Mouse (Mus musculus): ENCODE measurements around the gene Pilrb2. TPM values are rescaled to one million over a fixed set of nuclear protein-coding genes. Genes with fewer than 3 reads are reported as not detected.

Pilrb2 gene
- not detected for polyA plus RNA-seq (2014; fragmentation: Illumina TruSeq; extraction: RNeasy Lipid Tissue Mini Kit (QIAGEN cat#74804); ENCODE audit: low read depth, low replicate concordance)

GRCm38 (mm10) chr5:137871644-137872380 lies at the start of gene Pilrb2:
TSS of gene Pilrb2 (minus strand) at chr5:137871815.

GRCm38 (mm10) chr5:137857960-137858710 lies 13.5 kb downstream of the Pilrb2 start, which contains the start of gene Pilrb1:
TSS of gene Pilrb1 (minus strand) at chr5:137858106.

DNA sequence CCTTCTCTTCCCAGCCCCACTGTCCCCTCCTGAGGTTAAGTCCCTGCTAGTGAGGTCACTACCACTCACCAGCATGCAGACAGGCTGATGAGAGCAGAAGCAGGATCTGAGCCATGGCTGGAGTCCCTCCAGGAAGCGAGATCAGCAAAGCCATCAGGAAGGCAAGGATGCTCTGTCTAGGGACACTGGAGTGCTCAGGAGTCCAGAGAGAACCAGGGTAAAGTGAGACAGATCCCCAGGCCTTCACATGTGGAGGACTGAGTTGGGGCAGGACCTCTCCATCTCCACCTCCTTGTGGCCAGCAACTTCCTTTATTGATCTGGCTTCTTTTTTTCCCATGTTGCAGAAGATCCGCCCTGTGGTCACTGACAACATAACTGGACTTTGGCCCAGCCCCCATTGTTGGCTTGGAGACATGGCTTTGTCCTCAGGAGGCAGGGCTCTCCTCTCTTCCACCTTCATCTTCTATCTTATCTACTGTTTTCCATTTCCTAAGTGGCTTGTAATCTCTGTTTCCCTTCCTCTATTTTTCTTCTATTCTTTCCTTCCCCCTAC lies 35.6 kb downstream of the Pilrb2 start, which contains the start of gene Pilra:
Gene Pilra (minus strand): TSS at position 316 of the 555 bp plus-strand sequence.

Other genes starting within 250 kb of the Pilrb2 start
- gene Fbxo24, start 242.8 kb downstream of the Pilrb2 start, polyA plus RNA-seq (2014; fragmentation: Illumina TruSeq; extraction: RNeasy Lipid Tissue Mini Kit (QIAGEN cat#74804); ENCODE audit: low read depth, low replicate concordance): not detected
- 0.85 TPM for gene Lrch4, start 242.7 kb downstream of the Pilrb2 start, polyA plus RNA-seq (2014; fragmentation: Illumina TruSeq; extraction: RNeasy Lipid Tissue Mini Kit (QIAGEN cat#74804); ENCODE audit: low read depth, low replicate concordance)
- not detected for gene Gm20605, start 242.6 kb downstream of the Pilrb2 start, polyA plus RNA-seq (2014; fragmentation: Illumina TruSeq; extraction: RNeasy Lipid Tissue Mini Kit (QIAGEN cat#74804); ENCODE audit: low read depth, low replicate concordance)
- gene Sap25, start 230.5 kb downstream of the Pilrb2 start, polyA plus RNA-seq (2014; fragmentation: Illumina TruSeq; extraction: RNeasy Lipid Tissue Mini Kit (QIAGEN cat#74804); ENCODE audit: low read depth, low replicate concordance): not detected
- not detected for gene Irs3, start 226.1 kb downstream of the Pilrb2 start, polyA plus RNA-seq (2014; fragmentation: Illumina TruSeq; extraction: RNeasy Lipid Tissue Mini Kit (QIAGEN cat#74804); ENCODE audit: low read depth, low replicate concordance)
- gene Agfg2, start 187.1 kb downstream of the Pilrb2 start, polyA plus RNA-seq (2014; fragmentation: Illumina TruSeq; extraction: RNeasy Lipid Tissue Mini Kit (QIAGEN cat#74804); ENCODE audit: low read depth, low replicate concordance): 11.3 TPM
- gene Nyap1, start 130.2 kb downstream of the Pilrb2 start, polyA plus RNA-seq (2014; fragmentation: Illumina TruSeq; extraction: RNeasy Lipid Tissue Mini Kit (QIAGEN cat#74804); ENCODE audit: low read depth, low replicate concordance): 0.16 TPM
- 0.36 TPM for gene Tsc22d4, start 126.1 kb downstream of the Pilrb2 start, polyA plus RNA-seq (2014; fragmentation: Illumina TruSeq; extraction: RNeasy Lipid Tissue Mini Kit (QIAGEN cat#74804); ENCODE audit: low read depth, low replicate concordance)
- gene Ppp1r35, start 93.0 kb downstream of the Pilrb2 start, polyA plus RNA-seq (2014; fragmentation: Illumina TruSeq; extraction: RNeasy Lipid Tissue Mini Kit (QIAGEN cat#74804); ENCODE audit: low read depth, low replicate concordance): not detected
- gene Mepce, start 84.2 kb downstream of the Pilrb2 start, polyA plus RNA-seq (2014; fragmentation: Illumina TruSeq; extraction: RNeasy Lipid Tissue Mini Kit (QIAGEN cat#74804); ENCODE audit: low read depth, low replicate concordance): 8.0 TPM
- gene Zcwpw1, start 84.0 kb downstream of the Pilrb2 start, polyA plus RNA-seq (2014; fragmentation: Illumina TruSeq; extraction: RNeasy Lipid Tissue Mini Kit (QIAGEN cat#74804); ENCODE audit: low read depth, low replicate concordance): 5.1 TPM
- not detected for gene Pilra, start 35.5 kb downstream of the Pilrb2 start, polyA plus RNA-seq (2014; fragmentation: Illumina TruSeq; extraction: RNeasy Lipid Tissue Mini Kit (QIAGEN cat#74804); ENCODE audit: low read depth, low replicate concordance)
- gene Pilrb1, start 13.7 kb downstream of the Pilrb2 start, polyA plus RNA-seq (2014; fragmentation: Illumina TruSeq; extraction: RNeasy Lipid Tissue Mini Kit (QIAGEN cat#74804); ENCODE audit: low read depth, low replicate concordance): 0.65 TPM
- gene Cyp3a13, start 49.8 kb upstream of the Pilrb2 start, polyA plus RNA-seq (2014; fragmentation: Illumina TruSeq; extraction: RNeasy Lipid Tissue Mini Kit (QIAGEN cat#74804); ENCODE audit: low read depth, low replicate concordance): 1.7 TPM
- gene Gjc3, start 91.3 kb upstream of the Pilrb2 start, polyA plus RNA-seq (2014; fragmentation: Illumina TruSeq; extraction: RNeasy Lipid Tissue Mini Kit (QIAGEN cat#74804); ENCODE audit: low read depth, low replicate concordance): not detected
- gene Azgp1, start 109.7 kb upstream of the Pilrb2 start, polyA plus RNA-seq (2014; fragmentation: Illumina TruSeq; extraction: RNeasy Lipid Tissue Mini Kit (QIAGEN cat#74804); ENCODE audit: low read depth, low replicate concordance): 14.1 TPM
- not detected for gene Smok3a, start 149.4 kb upstream of the Pilrb2 start, polyA plus RNA-seq (2014; fragmentation: Illumina TruSeq; extraction: RNeasy Lipid Tissue Mini Kit (QIAGEN cat#74804); ENCODE audit: low read depth, low replicate concordance)
- gene Smok3b, start 149.6 kb upstream of the Pilrb2 start, polyA plus RNA-seq (2014; fragmentation: Illumina TruSeq; extraction: RNeasy Lipid Tissue Mini Kit (QIAGEN cat#74804); ENCODE audit: low read depth, low replicate concordance): not detected
- gene Smok3c, start 181.4 kb upstream of the Pilrb2 start, polyA plus RNA-seq (2014; fragmentation: Illumina TruSeq; extraction: RNeasy Lipid Tissue Mini Kit (QIAGEN cat#74804); ENCODE audit: low read depth, low replicate concordance): not detected
- gene Zkscan1, start 213.3 kb upstream of the Pilrb2 start, polyA plus RNA-seq (2014; fragmentation: Illumina TruSeq; extraction: RNeasy Lipid Tissue Mini Kit (QIAGEN cat#74804); ENCODE audit: low read depth, low replicate concordance): 50.9 TPM
- 17.5 TPM for gene Zscan21, start 245.1 kb upstream of the Pilrb2 start, polyA plus RNA-seq (2014; fragmentation: Illumina TruSeq; extraction: RNeasy Lipid Tissue Mini Kit (QIAGEN cat#74804); ENCODE audit: low read depth, low replicate concordance)